Mouse (Mus musculus): ENCODE data around the gene Grk5. TPM values are rescaled to one million over a fixed set of nuclear protein-coding genes. Genes with fewer than 3 reads are reported as not detected.

The Grk5 gene
- polyA plus RNA-seq, 1 experiment from 2014 or later = 3.2 TPM

- Histone ChIP-seq H3K4me2 (no peak overlapping the region), H3K27me3 (no peaks in the 10 kb centered on the region), H3K27ac (no peak overlapping the region), H3K36me3 (no peaks in the 10 kb centered on the region), H3K4me1 (replicated peaks) (peaks cover 18% of the 10 kb centered on the region), H3K9ac (no peak overlapping the region), H3K4me3 (no peak overlapping the region), H3K9me3 (replicated peaks) (no peaks in the 10 kb centered on the region)
- WGBS = 83% methylated on average over 2 of the region's 2 CpGs
- no peak for ATAC-seq (replicated peaks; ENCODE audit: insufficient number of reproducible peaks, insufficient read depth, low FRiP score, low read depth)
These were observed 65.6 kb downstream of the Grk5 start for GRCm38 (mm10) chr19:60955131-60955530.

GRCm38 (mm10) chr19:60955712-60956111 lies 66.2 kb downstream of the Grk5 start:
- no peak for ATAC-seq (replicated peaks; ENCODE audit: insufficient number of reproducible peaks, insufficient read depth, low FRiP score, low read depth)
- peaks cover 13% of the 10 kb centered on the region for H3K4me1 ChIP-seq (replicated peaks)
- H3K9ac ChIP-seq = no peak overlapping the region
- no peaks in the 10 kb centered on the region for H3K27me3 ChIP-seq
- H3K4me2 ChIP-seq = no peak overlapping the region
- H3K27ac ChIP-seq = no peak overlapping the region
- no peaks in the 10 kb centered on the region for H3K9me3 ChIP-seq (replicated peaks)
- WGBS = 81% methylated on average over 1 of the region's 1 CpGs
- H3K36me3 ChIP-seq = no peaks in the 10 kb centered on the region
- no peak overlapping the region for H3K4me3 ChIP-seq

- no peak overlapping the region for H3K27ac ChIP-seq
- H3K4me1 ChIP-seq (replicated peaks) = peaks cover 8% of the 10 kb centered on the region
- H3K4me2 ChIP-seq = no peak overlapping the region
- H3K36me3 ChIP-seq = no peaks in the 10 kb centered on the region
- no peaks in the 10 kb centered on the region for H3K27me3 ChIP-seq
- H3K9ac ChIP-seq = no peak overlapping the region
- H3K4me3 ChIP-seq = no peak overlapping the region
- no peak for ATAC-seq (replicated peaks; ENCODE audit: insufficient number of reproducible peaks, insufficient read depth, low FRiP score, low read depth)
- H3K9me3 ChIP-seq (replicated peaks) = no peaks in the 10 kb centered on the region
These were observed 66.7 kb downstream of the Grk5 start for GRCm38 (mm10) chr19:60956198-60956750.

GRCm38 (mm10) chr19:60959706-60960230 lies 70.2 kb downstream of the Grk5 start:
- H3K9ac ChIP-seq = no peak overlapping the region
- no peaks in the 10 kb centered on the region for H3K9me3 ChIP-seq (replicated peaks)
- no peaks in the 10 kb centered on the region for H3K36me3 ChIP-seq
- WGBS = 80% methylated on average over 1 of the region's 1 CpGs
- no peak for ATAC-seq (replicated peaks; ENCODE audit: insufficient number of reproducible peaks, insufficient read depth, low FRiP score, low read depth)
- H3K4me2 ChIP-seq = no peak overlapping the region
- H3K27me3 ChIP-seq = no peaks in the 10 kb centered on the region
- H3K4me3 ChIP-seq = no peak overlapping the region
- H3K4me1 ChIP-seq (replicated peaks) = peaks cover 4% of the 10 kb centered on the region; the same call in 1 of the 2 replicates
- no peak overlapping the region for H3K27ac ChIP-seq

GRCm38 (mm10) chr19:60962358-60963061 lies 73.0 kb downstream of the Grk5 start:
- Histone ChIP-seq H3K9ac (no peak overlapping the region), H3K4me3 (no peak overlapping the region), H3K36me3 (no peaks in the 10 kb centered on the region), H3K27ac (no peak overlapping the region), H3K27me3 (no peaks in the 10 kb centered on the region), H3K4me2 (no peak overlapping the region), H3K9me3 (replicated peaks) (no peaks in the 10 kb centered on the region), H3K4me1 (replicated peaks) (peaks cover 4% of the 10 kb centered on the region; the same call in 1 of the 2 replicates)
- WGBS = 84% methylated on average over 7 of the region's 7 CpGs
- no peak for ATAC-seq (replicated peaks; ENCODE audit: insufficient number of reproducible peaks, insufficient read depth, low FRiP score, low read depth)

- Histone ChIP-seq H3K4me2 (no peak overlapping the region), H3K9me3 (replicated peaks) (no peaks in the 10 kb centered on the region), H3K27ac (no peak overlapping the region), H3K9ac (no peak overlapping the region), H3K4me3 (no peak overlapping the region), H3K27me3 (no peaks in the 10 kb centered on the region), H3K36me3 (no peaks in the 10 kb centered on the region), H3K4me1 (replicated peaks) (peaks cover 9% of the 10 kb centered on the region; the same call in 1 of the 2 replicates)
- ATAC-seq (replicated peaks; ENCODE audit: insufficient number of reproducible peaks, insufficient read depth, low FRiP score, low read depth) = no peak
- WGBS = 83% methylated on average over 1 of the region's 1 CpGs
These were observed 78.4 kb downstream of the Grk5 start for GRCm38 (mm10) chr19:60967909-60968308.

- Histone ChIP-seq H3K9ac (no peak overlapping the region), H3K9me3 (replicated peaks) (no peaks in the 10 kb centered on the region), H3K4me1 (replicated peaks) (0 out of 2 replicates have a peak, but pooled peaks cover 5% of the 10 kb centered on the region), H3K27ac (no peak overlapping the region), H3K27me3 (no peaks in the 10 kb centered on the region), H3K36me3 (no peaks in the 10 kb centered on the region), H3K4me3 (no peak overlapping the region), H3K4me2 (no peak overlapping the region)
- WGBS = 59% methylated on average over 3 of the region's 3 CpGs
- no peak for ATAC-seq (replicated peaks; ENCODE audit: insufficient number of reproducible peaks, insufficient read depth, low FRiP score, low read depth)
These were observed 80.9 kb downstream of the Grk5 start for GRCm38 (mm10) chr19:60970406-60970805.

- Histone ChIP-seq H3K9me3 (replicated peaks) (no peaks in the 10 kb centered on the region), H3K27ac (no peak overlapping the region), H3K9ac (no peak overlapping the region), H3K27me3 (no peaks in the 10 kb centered on the region), H3K4me2 (no peak overlapping the region), H3K4me1 (replicated peaks) (0 out of 2 replicates have a peak, but pooled peaks cover 5% of the 10 kb centered on the region), H3K4me3 (no peak overlapping the region), H3K36me3 (no peaks in the 10 kb centered on the region)
- 84% methylated on average over 1 of the region's 1 CpGs for WGBS
- ATAC-seq (replicated peaks; ENCODE audit: insufficient number of reproducible peaks, insufficient read depth, low FRiP score, low read depth) = no peak
These were observed 82.0 kb downstream of the Grk5 start for GRCm38 (mm10) chr19:60971598-60971997.

GRCm38 (mm10) chr19:60972281-60973015 lies 82.9 kb downstream of the Grk5 start:
- H3K4me3 ChIP-seq = no peak overlapping the region
- no peaks in the 10 kb centered on the region for H3K36me3 ChIP-seq
- ATAC-seq (replicated peaks; ENCODE audit: insufficient number of reproducible peaks, insufficient read depth, low FRiP score, low read depth) = no peak
- no peaks in the 10 kb centered on the region for H3K27me3 ChIP-seq
- H3K27ac ChIP-seq = no peak overlapping the region
- no peaks in the 10 kb centered on the region for H3K9me3 ChIP-seq (replicated peaks)
- 0 out of 2 replicates have a peak, but pooled peaks cover 5% of the 10 kb centered on the region for H3K4me1 ChIP-seq (replicated peaks)
- H3K4me2 ChIP-seq = no peak overlapping the region
- 78% methylated on average over 1 of the region's 1 CpGs for whole genome bisulfite sequencing
- H3K9ac ChIP-seq = no peak overlapping the region

GRCm38 (mm10) chr19:60973508-60973907 lies 84.0 kb downstream of the Grk5 start:
- no peaks in the 10 kb centered on the region for H3K36me3 ChIP-seq
- no peak overlapping the region for H3K27ac ChIP-seq
- 76% methylated on average over 2 of the region's 2 CpGs for WGBS
- H3K4me2 ChIP-seq = no peak overlapping the region
- 0 out of 2 replicates have a peak, but pooled peaks cover 5% of the 10 kb centered on the region for H3K4me1 ChIP-seq (replicated peaks)
- H3K9me3 ChIP-seq (replicated peaks) = no peaks in the 10 kb centered on the region
- no peak for ATAC-seq (replicated peaks; ENCODE audit: insufficient number of reproducible peaks, insufficient read depth, low FRiP score, low read depth)
- H3K27me3 ChIP-seq = no peaks in the 10 kb centered on the region
- H3K9ac ChIP-seq = no peak overlapping the region
- no peak overlapping the region for H3K4me3 ChIP-seq

- no peaks in the 10 kb centered on the region for H3K27me3 ChIP-seq
- no peak overlapping the region for H3K4me2 ChIP-seq
- H3K36me3 ChIP-seq = no peaks in the 10 kb centered on the region
- H3K4me1 ChIP-seq (replicated peaks) = no peaks in the 10 kb centered on the region
- no peak overlapping the region for H3K9ac ChIP-seq
- no peaks in the 10 kb centered on the region for H3K9me3 ChIP-seq (replicated peaks)
- no peak overlapping the region for H3K27ac ChIP-seq
- no peak overlapping the region for H3K4me3 ChIP-seq
- no peak for ATAC-seq (replicated peaks; ENCODE audit: insufficient number of reproducible peaks, insufficient read depth, low FRiP score, low read depth)
- 83% methylated on average over 1 of the region's 1 CpGs for WGBS
These were observed 90.0 kb downstream of the Grk5 start for GRCm38 (mm10) chr19:60979581-60979980.

Data from heart, embryonic 15.5 days (tissue).